Mouse (Mus musculus) E14TG2a.4 (cell line): ENCODE measurements around the gene Pde7b.

Experiments used
- H3K27me3 ChIP-seq: 2 replicates; pipeline ENCODE4 v1.6.1; 2014; ENCODE audit warnings: low read length, control low read depth; ENCODE audit not compliant: insufficient read depth
- H3K36me3 ChIP-seq: 2 replicates; pipeline ENCODE4 v1.6.1; 2014; ENCODE audit warnings: low read length, control low read depth; ENCODE audit not compliant: insufficient read depth
- H3K4me1 ChIP-seq: replicated peaks from 2 replicates; pipeline ENCODE4 v1.6.1; 2014; ENCODE audit warnings: low read depth, low read length, control low read depth
- H3K4me3 ChIP-seq: replicated peaks from 2 replicates; pipeline ENCODE4 v1.5.1; 2014; ENCODE audit warnings: mild to moderate bottlenecking, low read length
- H3K9me3 ChIP-seq: 2 replicates; pipeline ENCODE4 v1.6.1; 2014; ENCODE audit warnings: low read length, control low read depth
- CTCF ChIP-seq: conservative IDR thresholded peaks from 2 replicates; pipeline ENCODE4 v1.5.1; 2014; ENCODE audit warnings: low read length
- NANOG ChIP-seq: IDR thresholded peaks from 2 replicates; pipeline ENCODE4 v1.6.1; 2014; ENCODE audit warnings: borderline replicate concordance, low read length, mixed read lengths
- POU5F1 ChIP-seq: IDR thresholded peaks from 2 replicates; pipeline ENCODE4 v1.6.1; 2014; ENCODE audit warnings: low read length, borderline replicate concordance

Gene Pde7b

GRCm38 (mm10) chr10:20690002-20690401, 34.9 kb downstream of the Pde7b start:
- no peaks in the 10 kb centered on the region for H3K27me3 ChIP-seq
- TF ChIP-seq NANOG, result no peak
- no peak for TF ChIP-seq CTCF
- TF ChIP-seq POU5F1, result no peak
- H3K36me3 ChIP-seq, result no peaks in the 10 kb centered on the region
- H3K4me3 ChIP-seq, result no peak overlapping the region
- no peaks in the 10 kb centered on the region for H3K9me3 ChIP-seq
- H3K4me1 ChIP-seq, result no peaks in the 10 kb centered on the region

GRCm38 (mm10) chr10:20684151-20684550, 40.7 kb downstream of the Pde7b start:
- TF ChIP-seq NANOG, result no peak
- TF ChIP-seq CTCF, result no peak
- no peak for TF ChIP-seq POU5F1
- Histone ChIP-seq H3K4me1 (no peaks in the 10 kb centered on the region), H3K27me3 (no peaks in the 10 kb centered on the region), H3K4me3 (no peak overlapping the region), H3K9me3 (no peaks in the 10 kb centered on the region), H3K36me3 (no peaks in the 10 kb centered on the region)

DNA sequence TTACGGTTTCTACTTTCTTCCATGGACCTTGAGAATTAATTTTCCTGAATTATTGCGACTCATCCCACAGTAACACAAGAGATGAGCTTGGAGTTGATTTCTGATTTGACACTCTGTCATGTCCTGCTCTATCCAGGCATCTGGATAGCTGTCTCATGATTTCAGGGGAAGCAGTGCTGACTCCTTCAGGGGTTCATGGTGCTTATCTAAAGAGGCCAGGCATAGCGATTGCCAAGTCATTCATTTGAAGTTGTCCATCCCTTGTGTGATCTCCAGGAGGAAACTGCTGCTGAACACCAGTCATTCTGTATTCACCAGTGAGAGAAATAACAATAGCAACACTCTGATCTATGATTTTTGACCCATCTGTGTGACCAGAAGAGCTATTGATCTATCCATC, 43.9 kb downstream of the Pde7b start:
- Histone ChIP-seq H3K36me3 (no peaks in the 10 kb centered on the region), H3K4me3 (no peak overlapping the region), H3K27me3 (no peaks in the 10 kb centered on the region), H3K9me3 (no peaks in the 10 kb centered on the region), H3K4me1 (no peaks in the 10 kb centered on the region)
- TF ChIP-seq POU5F1 (no peak), CTCF (no peak), NANOG (no peak)

DNA sequence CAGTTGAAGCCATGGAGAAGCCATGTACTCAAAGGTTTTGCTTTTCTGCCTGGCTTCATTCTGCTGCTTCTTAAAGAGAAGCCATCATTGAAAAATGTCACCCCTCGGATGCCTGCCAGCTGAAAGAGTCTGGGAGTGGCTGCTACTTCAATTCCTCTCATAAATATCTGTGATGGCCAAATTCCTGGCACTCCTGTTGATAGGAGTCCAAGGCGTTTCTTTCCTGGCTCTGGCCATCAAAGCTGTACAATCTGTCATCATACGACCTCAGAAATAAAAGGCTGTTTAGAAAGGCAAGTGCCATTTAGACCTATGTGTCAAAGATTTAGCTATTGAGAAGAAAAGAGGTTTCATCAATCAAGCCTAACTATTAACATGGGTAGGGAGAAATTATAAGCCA, 49.6 kb downstream of the Pde7b start:
- TF ChIP-seq NANOG (no peak), CTCF (no peak), POU5F1 (no peak)
- Histone ChIP-seq H3K27me3 (no peaks in the 10 kb centered on the region), H3K36me3 (no peaks in the 10 kb centered on the region), H3K4me1 (no peaks in the 10 kb centered on the region), H3K4me3 (no peak overlapping the region), H3K9me3 (no peaks in the 10 kb centered on the region)

- TF ChIP-seq NANOG, result no peak
- no peak for TF ChIP-seq CTCF
- no peak for TF ChIP-seq POU5F1
- no peaks in the 10 kb centered on the region for H3K4me1 ChIP-seq
- H3K9me3 ChIP-seq, result no peaks in the 10 kb centered on the region
- H3K27me3 ChIP-seq, result no peaks in the 10 kb centered on the region
- no peak overlapping the region for H3K4me3 ChIP-seq
- no peaks in the 10 kb centered on the region for H3K36me3 ChIP-seq
These were observed 51.1 kb downstream of the Pde7b start for GRCm38 (mm10) chr10:20673798-20674197.

DNA sequence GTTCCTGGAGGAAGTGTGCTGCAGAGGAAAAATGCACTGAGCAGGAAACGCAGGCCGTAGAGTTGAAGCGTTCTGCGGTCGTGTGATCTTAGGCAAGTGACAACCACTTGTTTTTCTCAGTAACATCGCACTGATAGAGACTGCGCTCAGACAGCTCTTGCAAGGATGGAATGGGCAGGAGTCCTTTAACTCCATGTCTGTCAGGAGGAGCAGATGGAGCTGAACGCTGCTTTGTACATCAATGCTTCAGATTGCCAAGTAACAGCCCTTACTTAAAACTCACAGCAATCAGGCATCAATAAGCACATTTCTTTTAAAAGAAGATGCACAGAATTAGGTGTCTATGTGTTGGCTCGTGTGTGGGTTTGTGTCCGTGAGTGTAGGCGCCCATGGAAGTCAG, 52.3 kb downstream of the Pde7b start:
- Histone ChIP-seq H3K9me3 (no peaks in the 10 kb centered on the region), H3K36me3 (no peaks in the 10 kb centered on the region), H3K4me3 (no peak overlapping the region), H3K4me1 (no peaks in the 10 kb centered on the region), H3K27me3 (no peaks in the 10 kb centered on the region)
- TF ChIP-seq POU5F1 (no peak), NANOG (no peak), CTCF (no peak)

- no peaks in the 10 kb centered on the region for H3K9me3 ChIP-seq
- H3K27me3 ChIP-seq, result no peaks in the 10 kb centered on the region
- no peaks in the 10 kb centered on the region for H3K4me1 ChIP-seq
- no peak for TF ChIP-seq POU5F1
- TF ChIP-seq CTCF, result no peak
- TF ChIP-seq NANOG, result no peak
- no peaks in the 10 kb centered on the region for H3K36me3 ChIP-seq
- H3K4me3 ChIP-seq, result no peak overlapping the region
These were observed 53.3 kb downstream of the Pde7b start for GRCm38 (mm10) chr10:20671621-20672020.

DNA sequence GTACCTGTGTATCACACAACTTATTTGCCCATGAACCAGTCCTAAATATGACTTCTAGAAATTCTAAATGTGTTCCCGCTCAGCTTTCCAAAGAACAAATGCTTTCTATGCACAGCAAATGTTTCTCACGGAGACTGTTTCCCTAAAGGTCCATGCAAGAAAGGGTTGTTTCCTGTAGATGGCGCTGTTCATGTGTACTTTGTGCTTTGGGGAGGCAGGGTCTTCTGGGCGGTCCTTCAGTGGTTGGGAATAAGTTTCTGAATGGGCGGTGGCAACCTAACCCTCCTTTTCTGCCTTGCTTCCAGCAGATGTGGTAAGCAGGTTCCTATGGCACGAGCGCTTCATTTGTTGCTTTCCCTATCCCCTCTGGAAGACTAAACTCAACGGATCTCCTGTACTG, 54.3 kb downstream of the Pde7b start:
- H3K9me3 ChIP-seq, result no peaks in the 10 kb centered on the region

GRCm38 (mm10) chr10:20669467-20669866, 55.4 kb downstream of the Pde7b start:
- Histone ChIP-seq H3K9me3 (no peaks in the 10 kb centered on the region), H3K36me3 (no peaks in the 10 kb centered on the region), H3K27me3 (no peaks in the 10 kb centered on the region), H3K4me1 (no peaks in the 10 kb centered on the region), H3K4me3 (no peak overlapping the region)
- TF ChIP-seq CTCF (no peak), NANOG (no peak), POU5F1 (no peak)

More for the DNA sequence above, 54.3 kb downstream of the Pde7b start:
- no peaks in the 10 kb centered on the region for H3K4me1 ChIP-seq
- H3K27me3 ChIP-seq, result no peaks in the 10 kb centered on the region
- H3K4me3 ChIP-seq, result no peak overlapping the region
- TF ChIP-seq NANOG (no peak), POU5F1 (no peak), CTCF (peak; percentile 33)
- no peaks in the 10 kb centered on the region for H3K36me3 ChIP-seq
